Mouse (Mus musculus) MEL (cell line): ENCODE results near the gene Scaf11. TPM values are rescaled to one million over a fixed set of nuclear protein-coding genes. Genes with fewer than 3 reads are reported as not detected.
A peak's percentile ranks its signal among the peaks of the same experiment; 100 is the strongest.

Experiments
- DNase-seq: peaks from one replicate; pipeline ENCODE4 v3.0.0; 2011; ENCODE audit warnings: low read depth, low spot score
- H3K27ac ChIP-seq: 2 replicates; pipeline ENCODE4 v1.5.1; 2012; ENCODE audit warnings: low read depth, mild to moderate bottlenecking, control low read depth, low read length, moderate library complexity; ENCODE audit not compliant: control insufficient read depth
- H3K27me3 ChIP-seq, 2 experiments: fragments of 150-350 bp in 1 of 2; sonication (generic) in 1 of 2; 2 replicates each; pipeline ENCODE4 v1.6.1; 2012; ENCODE audit warnings: low read length in 2 of 2, mild to moderate bottlenecking in 2 of 2, improper control_type of control experiment in 1 of 2, moderate library complexity in 1 of 2; ENCODE audit not compliant: insufficient read depth in 2 of 2, control insufficient read depth in 1 of 2
- H3K36me3 ChIP-seq, 2 experiments: 2 replicates each; pipeline ENCODE4 v1.6.1; 2012 to 2014; ENCODE audit warnings: low read length in 2 of 2, improper control_type of control experiment in 1 of 2, inconsistent platforms in 1 of 2, mild to moderate bottlenecking in 1 of 2; ENCODE audit not compliant: insufficient read depth in 2 of 2, control insufficient read depth in 1 of 2
- H3K4me1 ChIP-seq, 2 experiments: fragments of 150-350 bp in 1 of 2; sonication (generic) in 1 of 2; 2 replicates each; pipeline ENCODE4 v1.6.1; 2012; ENCODE audit warnings: low read length in 2 of 2, improper control_type of control experiment in 1 of 2, mild to moderate bottlenecking in 1 of 2; ENCODE audit not compliant: insufficient read depth in 2 of 2, control insufficient read depth in 1 of 2
- H3K4me3 ChIP-seq, 2 experiments: fragments of 150-350 bp in 1 of 2; sonication (generic) in 1 of 2; 2 replicates each; pipeline ENCODE4 v1.5.1; 2012; ENCODE audit warnings: low read depth in 2 of 2, low read length in 2 of 2, mild to moderate bottlenecking in 2 of 2, moderate library complexity in 2 of 2, control low read depth in 1 of 2, improper control_type of control experiment in 1 of 2; ENCODE audit not compliant: control insufficient read depth in 1 of 2, insufficient read depth in 1 of 2
- H3K79me2 ChIP-seq: 2 replicates; pipeline ENCODE4 v1.6.1; 2012; ENCODE audit warnings: mild to moderate bottlenecking, low read length, moderate library complexity; ENCODE audit not compliant: control insufficient read depth, poor library complexity, insufficient read depth
- H3K9ac ChIP-seq: 2 replicates; pipeline ENCODE4 v1.6.1; 2012; ENCODE audit warnings: low read depth, mild to moderate bottlenecking, control low read depth, low read length, moderate library complexity; ENCODE audit not compliant: control insufficient read depth, poor library complexity, severe bottlenecking
- H3K9me3 ChIP-seq: fragments of 150-350 bp; sonication (generic); replicated peaks from 2 replicates; pipeline ENCODE4 v1.6.1; 2012; ENCODE audit warnings: mild to moderate bottlenecking, low read length, improper control_type of control experiment, moderate library complexity; ENCODE audit not compliant: insufficient read depth
- BHLHE40 ChIP-seq: IDR thresholded peaks from 2 replicates; pipeline ENCODE4 v1.6.1; 2012; ENCODE audit warnings: low read depth, mild to moderate bottlenecking, inconsistent platforms, low read length, improper control_type of control experiment, borderline replicate concordance
- CHD1 ChIP-seq: IDR thresholded peaks from 2 replicates; pipeline ENCODE4 v1.6.1; 2012; ENCODE audit warnings: low read depth, mild to moderate bottlenecking, inconsistent platforms, low read length, improper control_type of control experiment
- CHD2 ChIP-seq: IDR thresholded peaks from 2 replicates; pipeline ENCODE4 v1.6.1; 2011; ENCODE audit warnings: low read length, improper control_type of control experiment
- CTCF ChIP-seq, 3 experiments: IDR thresholded peaks in 2 of 3; conservative IDR thresholded peaks in 1 of 3; 2 replicates each; pipeline ENCODE4 v1.5.1; 2011 to 2012; ENCODE audit warnings: low read length in 3 of 3, low read depth in 2 of 3, mild to moderate bottlenecking in 2 of 3, improper control_type of control experiment in 1 of 3, inconsistent platforms in 1 of 3, mixed read lengths in 1 of 3, moderate library complexity in 1 of 3; ENCODE audit not compliant: control insufficient read depth in 1 of 3, insufficient read depth in 1 of 3, poor library complexity in 1 of 3, severe bottlenecking in 1 of 3
- ELF1 ChIP-seq: IDR thresholded peaks from 2 replicates; pipeline ENCODE4 v1.6.1; 2014; ENCODE audit warnings: low read depth, mild to moderate bottlenecking, inconsistent platforms, low read length, improper control_type of control experiment, moderate library complexity
- EP300 ChIP-seq, 2 experiments: IDR thresholded peaks; 2 replicates each; pipeline ENCODE4 v1.6.1; 2011; ENCODE audit warnings: improper control_type of control experiment in 2 of 2, low read length in 2 of 2, low read depth in 1 of 2, mild to moderate bottlenecking in 1 of 2
- ETS1 ChIP-seq: IDR thresholded peaks from 2 replicates; pipeline ENCODE4 v1.6.1; 2012; ENCODE audit warnings: low read depth, mild to moderate bottlenecking, inconsistent platforms, low read length, improper control_type of control experiment, moderate library complexity
- GABPA ChIP-seq: IDR thresholded peaks from 2 replicates; pipeline ENCODE4 v1.6.1; 2012; ENCODE audit warnings: low read depth, mild to moderate bottlenecking, inconsistent platforms, low read length, improper control_type of control experiment, moderate library complexity
- HCFC1 ChIP-seq: IDR thresholded peaks from 2 replicates; pipeline ENCODE4 v1.6.1; 2012; ENCODE audit warnings: low read depth, mild to moderate bottlenecking, inconsistent platforms, low read length, improper control_type of control experiment, moderate library complexity
- JUND ChIP-seq: IDR thresholded peaks from 2 replicates; pipeline ENCODE4 v1.6.1; 2011; ENCODE audit warnings: low read depth, mild to moderate bottlenecking, improper control_type of control experiment, low read length
- KAT2A ChIP-seq: conservative IDR thresholded peaks from 2 replicates; pipeline ENCODE4 v1.6.1; 2012; ENCODE audit warnings: low read depth, low read length, improper control_type of control experiment, inconsistent platforms
- MAFK ChIP-seq: IDR thresholded peaks from 2 replicates; pipeline ENCODE4 v1.6.1; 2011; ENCODE audit warnings: low read depth, mild to moderate bottlenecking, low read length, improper control_type of control experiment, borderline replicate concordance
- MAZ ChIP-seq: IDR thresholded peaks from 2 replicates; pipeline ENCODE4 v1.6.1; 2012; ENCODE audit warnings: low read depth, mild to moderate bottlenecking, inconsistent platforms, low read length, improper control_type of control experiment
- MEF2A ChIP-seq: IDR thresholded peaks from 2 replicates; pipeline ENCODE4 v1.6.1; 2014; ENCODE audit warnings: low read depth, mild to moderate bottlenecking, inconsistent platforms, low read length, improper control_type of control experiment; ENCODE audit not compliant: poor library complexity, insufficient replicate concordance, severe bottlenecking; ENCODE audit errors: extremely low read depth
- MXI1 ChIP-seq: IDR thresholded peaks from 2 replicates; pipeline ENCODE4 v1.6.1; 2011; ENCODE audit warnings: mild to moderate bottlenecking, low read depth, low read length, improper control_type of control experiment
- MYB ChIP-seq: IDR thresholded peaks from 2 replicates; pipeline ENCODE4 v1.6.1; 2011; ENCODE audit warnings: mild to moderate bottlenecking, low read depth, low read length, improper control_type of control experiment
- MYC ChIP-seq: IDR thresholded peaks from 2 replicates; pipeline ENCODE4 v1.6.1; 2011; ENCODE audit warnings: low read depth, mild to moderate bottlenecking, low read length, improper control_type of control experiment, moderate library complexity
- NELFE ChIP-seq: IDR thresholded peaks from 2 replicates; pipeline ENCODE4 v1.6.1; 2011; ENCODE audit warnings: low read depth, low read length, improper control_type of control experiment
- NRF1 ChIP-seq: IDR thresholded peaks from 2 replicates; pipeline ENCODE4 v1.6.1; 2014; ENCODE audit warnings: low read depth, mild to moderate bottlenecking, inconsistent platforms, low read length, improper control_type of control experiment, moderate library complexity; ENCODE audit not compliant: poor library complexity, insufficient read depth, severe bottlenecking
- POLR2A ChIP-seq, 2 experiments: IDR thresholded peaks; 2 replicates each; pipeline ENCODE4 v1.6.1; 2011 to 2012; ENCODE audit warnings: low read length in 2 of 2, mild to moderate bottlenecking in 2 of 2, control low read depth in 1 of 2, improper control_type of control experiment in 1 of 2, low read depth in 1 of 2, moderate library complexity in 1 of 2; ENCODE audit not compliant: control insufficient read depth in 1 of 2, insufficient read depth in 1 of 2, poor library complexity in 1 of 2
- POLR2AphosphoS2 ChIP-seq: IDR thresholded peaks from 2 replicates; pipeline ENCODE4 v1.6.1; 2011; ENCODE audit warnings: low read length, improper control_type of control experiment
- POLR2AphosphoS5 ChIP-seq: IDR thresholded peaks from 2 replicates; pipeline ENCODE4 v1.6.1; 2012; ENCODE audit warnings: low read depth, borderline replicate concordance, mild to moderate bottlenecking, inconsistent platforms, low read length, moderate library complexity, mixed read lengths
- RAD21 ChIP-seq: IDR thresholded peaks from 2 replicates; pipeline ENCODE4 v1.6.1; 2011; ENCODE audit warnings: mild to moderate bottlenecking, low read depth, low read length, improper control_type of control experiment
- RCOR1 ChIP-seq: IDR thresholded peaks from 2 replicates; pipeline ENCODE4 v1.6.1; 2012; ENCODE audit warnings: low read depth, mild to moderate bottlenecking, inconsistent platforms, low read length, improper control_type of control experiment
- SIN3A ChIP-seq: IDR thresholded peaks from 2 replicates; pipeline ENCODE4 v1.6.1; 2012; ENCODE audit warnings: low read length, improper control_type of control experiment, inconsistent platforms
- SMC3 ChIP-seq: IDR thresholded peaks from 2 replicates; pipeline ENCODE4 v1.6.1; 2011; ENCODE audit warnings: low read depth, low read length, improper control_type of control experiment
- TAL1 ChIP-seq: IDR thresholded peaks from 2 replicates; pipeline ENCODE4 v1.6.1; 2012; ENCODE audit warnings: mild to moderate bottlenecking, inconsistent platforms, low read length, moderate library complexity, mixed read lengths
- USF1 ChIP-seq: IDR thresholded peaks from 2 replicates; pipeline ENCODE4 v1.6.1; 2014; ENCODE audit warnings: low read depth, mild to moderate bottlenecking, inconsistent platforms, low read length, improper control_type of control experiment, moderate library complexity
- ZKSCAN1 ChIP-seq: IDR thresholded peaks from 2 replicates; pipeline ENCODE4 v1.6.1; 2012; ENCODE audit warnings: low read depth, mild to moderate bottlenecking, inconsistent platforms, low read length, improper control_type of control experiment, moderate library complexity
- ZNF384 ChIP-seq: IDR thresholded peaks from 2 replicates; pipeline ENCODE4 v1.6.1; 2012; ENCODE audit warnings: low read depth, mild to moderate bottlenecking, inconsistent platforms, low read length, improper control_type of control experiment
- polyA plus RNA-seq, 2 experiments: library from polyadenylated mRNA; stranded (reverse) in 1 of 2; unstranded in 1 of 2; fragments of >175 nt in 1 of 2; fragments of >200 nt in 1 of 2; gene quantifications; 2 replicates each; pipeline versions ENCODE4 v1.2.1 to v1.2.4; 2012; ENCODE audit warnings: low replicate concordance in 2 of 2, low read depth in 1 of 2; ENCODE audit not compliant: insufficient read length in 2 of 2, insufficient read depth in 1 of 2, missing spikeins in 1 of 2
- total RNA-seq: library from RNA; depleted of rRNA; stranded (reverse); fragments of 300-350 nt; gene quantifications from 2 replicates; pipeline ENCODE4 v1.2.3, GENCODE M21; 2012

Gene Scaf11
- total and polyA plus RNA-seq, 3 experiments: 137 to 242 (median 165) TPM

- TF ChIP-seq GABPA (no peak), MYC (peak; percentile 97), BHLHE40 (no peak), EP300 (IDR thresholded peaks at IDR 0.05; ENCODE audit: low read depth in 1 of 2, low read length in 2 of 2) (peak in 1 of 2 experiments; percentile 55; a peak in 2 of 4 replicates), KAT2A (no peak), SIN3A (peak; percentile 84), MAZ (0 out of 2 replicates have a peak, but pooled peaks have one; percentile 67), RCOR1 (0 out of 2 replicates have a peak, but pooled peaks have one; percentile 18), MYB (no peak), POLR2A (IDR thresholded peaks at IDR 0.05; ENCODE audit: control insufficient read depth in 1 of 2, insufficient read depth in 1 of 2, low read depth in 1 of 2, low read length in 2 of 2, poor library complexity in 1 of 2) (no peak), NELFE (no peak), POLR2AphosphoS2 (no peak), CHD1 (no peak), CTCF (IDR thresholded peaks at IDR 0.05 in 2 of 3, conservative IDR thresholded peaks at IDR 0.05 in 1 of 3; ENCODE audit: control insufficient read depth in 1 of 3, insufficient read depth in 1 of 3, low read depth in 2 of 3, low read length in 3 of 3, poor library complexity in 1 of 3, severe bottlenecking in 1 of 3) (peak; percentile 66 to 82 (median 79)), MXI1 (peak; percentile 98), HCFC1 (peak; percentile 30; the same call in 1 of the 2 replicates), TAL1 (no peak), POLR2AphosphoS5 (no peak)
These were observed 28.5 kb upstream of the Scaf11 start (continued) for GRCm38 (mm10) chr15:96488941-96489786.

GRCm38 (mm10) chr15:96487066-96487698 lies 26.5 kb upstream of the Scaf11 start:
- TF ChIP-seq MYC: no peak
- no peak for TF ChIP-seq CHD2
- no peak for TF ChIP-seq NELFE
- TF ChIP-seq POLR2A (IDR thresholded peaks at IDR 0.05; ENCODE audit: control insufficient read depth in 1 of 2, insufficient read depth in 1 of 2, low read depth in 1 of 2, low read length in 2 of 2, poor library complexity in 1 of 2): no peak
- no peak for TF ChIP-seq USF1
- no peak for TF ChIP-seq NRF1
- no peak for TF ChIP-seq CTCF (IDR thresholded peaks at IDR 0.05 in 2 of 3, conservative IDR thresholded peaks at IDR 0.05 in 1 of 3; ENCODE audit: control insufficient read depth in 1 of 3, insufficient read depth in 1 of 3, low read depth in 2 of 3, low read length in 3 of 3, poor library complexity in 1 of 3, severe bottlenecking in 1 of 3)
- no peak for TF ChIP-seq BHLHE40
- TF ChIP-seq ETS1: no peak
- no peak for TF ChIP-seq ZKSCAN1
- TF ChIP-seq ZNF384: no peak
- TF ChIP-seq MAFK: no peak
- no peak for TF ChIP-seq JUND
- TF ChIP-seq SMC3: no peak
- TF ChIP-seq CHD1: no peak
- no peak for TF ChIP-seq RCOR1
- no peak for TF ChIP-seq MEF2A
- TF ChIP-seq MYB: no peak
- TF ChIP-seq RAD21: no peak
- TF ChIP-seq ELF1: no peak

More at GRCm38 (mm10) chr15:96487066-96487698, 26.5 kb upstream of the Scaf11 start:
- Histone ChIP-seq H3K9me3 (no peaks in the 10 kb centered on the region), H3K36me3 (peaks cover 0 to 8% of the 10 kb centered on the region in 2 experiments; a peak in 2 of 4 replicates), H3K27me3 (no peaks in the 10 kb centered on the region; a peak in 1 of 4 replicates), H3K27ac (no peak overlapping the region), H3K4me3 (no peak overlapping the region), H3K9ac (no peak overlapping the region), H3K4me1 (peaks cover 0 to 11% of the 10 kb centered on the region in 2 experiments; a peak in 2 of 4 replicates), H3K79me2 (no peaks in the 10 kb centered on the region)
- DNase-seq: no peak
